Mouse (Mus musculus) G1E-ER4 (cell line): Measurements from ENCODE around the gene Slfn1. TPM values are rescaled to one million over a fixed set of nuclear protein-coding genes. Genes with fewer than 3 reads are reported as not detected.

Source experiments
- GATA1 ChIP-seq: IDR thresholded peaks from one replicate; pipeline ENCODE4 v1.8.0; 2012; ENCODE audit warnings: low read length, inconsistent platforms
- polyA plus RNA-seq: library from polyadenylated mRNA; stranded (reverse); fragments of >175 nt; gene quantifications from 2 replicates; pipeline ENCODE4 v1.2.3, GENCODE M21; 2012

The Slfn1 gene
- not detected in 2 replicates for polyA plus RNA-seq

DNA sequence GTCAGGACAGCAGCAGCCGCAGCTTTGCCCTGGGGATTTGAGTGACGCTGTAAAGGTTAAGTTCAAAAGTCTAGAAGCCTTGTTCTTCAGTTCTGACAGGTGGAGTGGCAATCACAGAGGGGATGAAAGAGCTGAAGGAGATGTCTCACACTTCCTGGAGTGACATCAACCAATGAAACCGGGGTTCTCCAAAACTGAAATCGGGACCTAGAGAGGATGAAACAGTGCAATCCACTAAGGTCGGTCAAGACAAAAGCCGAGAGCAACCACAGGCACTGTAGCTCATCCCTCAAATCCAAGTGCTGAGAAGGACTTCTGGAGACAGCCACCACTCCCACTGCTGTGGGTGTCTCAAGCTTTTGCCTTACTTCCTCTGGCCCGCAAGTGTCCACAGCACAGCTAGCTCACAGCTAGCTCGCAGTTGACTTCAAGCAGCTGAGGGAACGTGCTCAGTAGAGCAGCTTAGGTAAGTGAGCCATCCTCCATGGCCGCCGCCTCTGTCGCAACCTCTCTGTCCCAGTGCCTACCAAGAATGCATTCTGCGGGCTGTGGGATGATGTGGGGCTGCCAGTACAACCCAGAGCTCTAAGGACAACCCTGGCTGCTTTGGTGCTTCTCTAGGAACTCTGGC is at the start of gene Slfn1:
Slfn1 (plus strand) TSS at position 253 of the 631 bp plus-strand sequence.
- no peak for TF ChIP-seq GATA1

DNA sequence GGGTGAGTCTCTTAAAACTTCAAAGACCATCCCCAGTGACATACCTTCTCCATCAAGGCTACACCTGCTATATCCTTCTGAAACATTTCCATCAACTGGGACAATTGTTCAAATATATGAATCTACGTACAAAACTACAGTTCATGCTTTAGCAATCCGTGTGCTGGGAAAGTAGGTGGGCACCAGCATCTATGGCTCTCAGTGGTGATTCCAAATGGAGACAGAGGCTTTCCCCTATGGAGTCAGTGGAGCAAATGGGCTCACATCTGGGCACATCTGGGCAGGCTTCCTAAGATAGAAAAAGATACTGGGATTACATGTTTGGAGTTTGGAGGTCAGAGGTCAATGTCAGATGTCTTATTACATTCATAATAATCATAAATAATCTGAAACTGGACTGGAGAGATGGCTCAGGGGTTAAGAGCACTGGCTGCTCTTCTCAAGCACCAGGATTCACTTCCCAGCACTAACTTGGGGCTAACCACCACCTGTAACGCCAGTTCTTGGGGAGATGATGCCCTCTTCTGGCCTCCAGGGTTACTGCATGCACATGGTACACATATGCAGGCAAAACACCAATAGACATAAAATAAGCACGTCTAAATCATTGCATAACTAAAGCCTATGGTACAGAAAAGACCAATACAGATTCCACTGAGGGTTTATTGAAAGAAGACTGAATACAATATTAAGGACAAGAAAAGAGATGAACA is 48.5 kb upstream of the Slfn1 start:
- TF ChIP-seq GATA1 = no peak

DNA sequence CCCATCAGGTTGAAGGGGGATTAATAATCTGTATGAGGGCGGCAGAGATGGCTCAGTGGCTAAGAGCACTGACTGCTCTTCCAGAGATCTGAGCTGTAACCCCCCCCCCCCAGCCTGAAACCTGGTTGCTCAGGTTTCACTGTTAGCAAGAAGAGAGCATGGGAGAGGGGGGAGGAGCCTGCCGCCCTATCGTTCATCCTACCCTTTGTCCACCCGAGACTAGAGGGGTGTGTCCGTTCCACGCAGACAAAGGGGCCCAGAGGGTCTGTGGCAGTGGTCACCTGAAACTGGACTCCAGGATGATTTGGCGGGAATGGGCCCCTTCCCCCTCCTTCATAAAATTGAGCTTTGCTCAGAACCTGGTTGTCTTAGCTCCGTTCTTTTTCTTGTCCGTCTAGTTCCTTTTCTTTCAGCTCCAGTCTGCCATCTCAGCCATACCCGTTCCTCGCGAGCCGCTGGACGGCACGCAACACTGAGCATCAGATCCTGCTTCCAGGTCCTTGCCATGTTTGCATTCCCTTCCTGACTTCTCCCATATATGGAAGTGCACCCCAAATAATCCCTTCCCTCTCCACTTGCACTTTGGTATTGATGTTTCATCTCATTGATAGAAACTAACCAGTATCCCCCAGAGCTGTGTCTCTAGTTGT is 46.2 kb upstream of the Slfn1 start:
- TF ChIP-seq GATA1 = no peak

DNA sequence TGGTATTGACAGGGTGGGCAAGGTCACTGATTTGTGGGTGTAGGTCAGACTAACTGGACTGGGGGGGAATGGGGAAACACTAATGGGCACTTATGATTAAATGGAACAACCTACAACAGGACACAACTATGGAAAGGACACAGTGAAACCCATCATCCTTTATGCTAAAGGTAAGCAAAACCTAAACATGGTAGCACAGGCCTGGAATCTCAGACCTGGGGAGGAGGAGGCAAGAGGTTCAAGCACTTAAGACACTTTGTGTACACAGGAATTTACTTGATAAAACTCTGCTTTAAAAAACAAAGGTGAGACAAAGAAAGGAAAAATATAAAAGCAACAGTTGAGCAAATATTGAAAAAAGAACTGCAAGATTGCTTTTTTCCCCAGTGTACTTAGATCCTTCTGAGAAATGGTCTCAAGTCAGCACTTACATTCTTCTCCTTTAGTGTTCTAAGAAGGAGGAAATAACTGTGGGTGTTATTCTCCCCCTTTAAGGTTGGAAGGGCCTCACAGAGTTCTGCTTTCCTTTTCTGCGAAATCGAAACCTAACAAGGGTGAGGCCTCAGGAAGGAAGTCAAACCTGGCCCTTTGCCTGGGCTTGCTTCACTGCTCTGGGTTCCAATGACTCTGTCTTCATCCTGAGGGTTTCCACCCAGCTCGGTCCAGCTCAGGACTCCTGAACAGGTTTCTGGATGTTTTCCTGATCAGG is 38.8 kb upstream of the Slfn1 start:
- TF ChIP-seq GATA1 = no peak

- no peak for TF ChIP-seq GATA1
Measured at GRCm38 (mm10) chr11:83078423-83079140, 38.1 kb upstream of the Slfn1 start.

DNA sequence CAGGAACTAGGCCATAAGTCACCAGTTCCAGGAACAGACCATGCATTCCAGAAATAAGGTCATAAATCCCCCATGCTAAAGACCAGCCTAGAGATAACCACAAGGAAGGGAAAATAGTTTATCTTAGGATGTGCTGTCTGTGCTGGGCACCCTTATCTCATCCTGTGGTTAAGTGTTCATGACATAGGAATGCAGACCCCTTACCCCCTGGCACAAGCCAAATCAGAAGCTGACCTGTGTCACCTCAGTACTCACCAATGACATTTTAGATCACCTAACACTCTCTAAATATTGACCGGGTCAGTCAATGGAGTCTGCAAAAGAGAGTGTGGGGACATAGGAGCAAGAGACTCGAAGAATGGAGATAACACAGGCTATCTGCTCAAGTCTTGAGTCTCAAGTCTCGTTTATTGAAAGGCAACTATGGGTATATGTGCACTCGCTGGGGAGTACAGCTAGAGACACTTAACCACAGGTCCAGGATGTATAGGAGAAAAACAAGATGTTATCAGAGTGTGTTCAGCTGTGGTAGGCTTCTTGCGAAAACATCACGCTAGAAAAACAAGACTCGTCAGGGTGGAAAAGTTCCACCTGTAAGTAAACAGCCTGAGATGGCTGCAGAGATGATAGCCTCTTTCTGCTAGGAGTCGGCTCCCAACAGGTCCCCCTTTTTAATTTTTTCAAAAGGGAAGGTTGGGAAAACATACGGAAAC is 37.0 kb upstream of the Slfn1 start:
- peak; percentile 98 for TF ChIP-seq GATA1

- no peak for TF ChIP-seq GATA1
Measured at GRCm38 (mm10) chr11:83082741-83083473, 33.7 kb upstream of the Slfn1 start.

DNA sequence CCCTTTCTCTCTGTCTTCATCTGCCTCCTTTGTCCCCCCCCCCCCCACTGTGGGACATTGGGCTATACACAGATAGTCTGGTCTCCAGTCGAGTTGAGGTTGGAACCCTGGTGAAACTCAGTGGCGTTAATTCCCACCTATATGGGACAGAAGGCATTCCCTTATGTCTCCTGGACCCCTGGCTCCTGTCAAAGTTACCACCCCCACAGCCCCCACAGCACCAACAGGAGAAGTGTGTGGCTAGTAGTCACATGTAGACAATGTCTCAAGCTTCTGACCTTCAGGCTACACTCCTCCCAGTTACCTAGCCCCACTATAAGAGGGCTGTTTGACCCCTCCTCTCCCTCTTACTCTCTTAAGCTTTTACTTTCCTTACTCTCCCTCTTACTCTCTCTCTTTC is 32.5 kb upstream of the Slfn1 start:
- TF ChIP-seq GATA1 = no peak

DNA sequence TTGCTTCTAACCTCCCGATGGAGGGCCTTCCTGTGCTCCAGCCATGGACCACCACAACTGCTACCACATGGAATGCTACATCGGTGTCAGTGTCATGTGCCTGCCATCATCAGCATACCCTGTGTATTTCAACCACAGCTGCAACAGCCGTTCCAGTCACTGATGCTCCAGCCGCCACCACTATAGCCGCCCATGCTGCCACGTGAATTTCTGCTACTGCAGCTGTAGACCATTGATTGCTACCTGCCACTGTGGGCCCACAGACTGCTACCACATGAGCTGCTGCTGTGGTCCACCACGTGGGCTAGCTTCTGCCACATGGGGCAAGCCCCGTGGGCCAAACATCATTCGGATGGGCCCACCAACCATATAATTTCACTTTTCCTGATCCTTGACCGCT is 31.9 kb upstream of the Slfn1 start:
- TF ChIP-seq GATA1 = no peak

- TF ChIP-seq GATA1 = no peak
Measured at GRCm38 (mm10) chr11:83115138-83115537, 1.5 kb upstream of the Slfn1 start.

DNA sequence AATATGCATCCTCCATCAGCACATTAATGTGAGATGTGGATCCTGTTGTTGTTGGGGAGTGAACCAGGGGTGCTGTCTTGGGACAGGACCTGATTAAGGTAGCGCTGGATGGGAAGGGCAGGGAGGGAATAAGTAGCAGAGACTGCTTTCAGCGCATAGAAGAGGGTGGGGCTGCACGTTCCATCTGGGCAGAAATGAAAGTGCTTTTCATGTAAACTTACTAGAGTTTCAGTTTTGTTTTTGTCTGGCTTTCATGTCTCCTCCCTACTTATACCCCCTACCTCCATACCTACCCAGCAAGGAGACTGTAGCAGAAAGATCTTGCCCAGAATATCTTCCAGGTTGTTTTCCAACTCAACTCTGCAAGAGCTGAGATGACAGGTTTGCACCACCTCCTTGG is 1.4 kb downstream of the Slfn1 start:
- no peak for TF ChIP-seq GATA1

DNA sequence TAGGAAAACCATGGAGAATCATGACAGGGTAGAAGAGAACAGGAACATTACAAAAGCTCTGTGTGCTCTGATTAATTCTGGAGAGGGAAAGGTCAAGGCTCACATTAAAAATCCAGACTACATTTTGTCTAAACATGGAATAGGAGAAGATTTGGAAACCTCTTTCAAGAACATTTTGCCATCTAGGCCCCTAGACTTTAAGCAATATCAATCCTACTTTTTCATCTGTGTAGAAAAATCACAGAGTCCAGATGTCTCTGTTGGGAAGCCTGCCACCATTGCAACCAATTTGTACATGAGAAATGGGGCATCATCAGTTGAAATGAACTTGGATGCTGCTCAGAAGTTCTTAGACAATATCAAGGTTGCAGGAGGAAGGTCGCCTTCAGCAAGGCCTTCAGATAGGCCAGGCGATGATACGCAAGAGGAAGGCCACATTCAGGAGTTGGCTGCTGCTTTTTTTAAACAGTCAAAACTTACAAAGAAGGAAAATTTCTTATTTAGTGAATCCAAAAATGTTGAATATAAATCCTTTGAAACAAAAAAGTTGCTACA is 4.6 kb downstream of the Slfn1 start:
- TF ChIP-seq GATA1 = no peak

DNA sequence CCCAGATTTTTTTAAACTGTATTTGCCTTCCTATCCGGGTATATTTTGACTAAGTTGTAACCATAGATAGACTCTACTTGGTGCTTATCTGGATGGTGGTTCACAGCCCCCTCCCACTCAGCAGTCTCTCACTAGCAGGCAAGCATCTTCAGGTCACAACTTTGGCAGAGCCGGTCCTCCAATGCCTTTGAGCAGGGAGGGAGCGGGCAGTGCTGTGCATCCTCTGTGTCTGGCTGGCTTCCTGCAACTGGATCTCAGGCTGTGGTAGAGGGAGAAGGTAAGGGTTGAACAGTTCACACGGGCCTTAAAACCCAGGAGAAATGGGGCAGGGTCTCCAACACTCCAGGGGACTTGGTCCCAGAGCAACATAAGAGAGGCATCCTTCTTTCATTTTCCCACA is 6.5 kb downstream of the Slfn1 start:
- no peak for TF ChIP-seq GATA1

DNA sequence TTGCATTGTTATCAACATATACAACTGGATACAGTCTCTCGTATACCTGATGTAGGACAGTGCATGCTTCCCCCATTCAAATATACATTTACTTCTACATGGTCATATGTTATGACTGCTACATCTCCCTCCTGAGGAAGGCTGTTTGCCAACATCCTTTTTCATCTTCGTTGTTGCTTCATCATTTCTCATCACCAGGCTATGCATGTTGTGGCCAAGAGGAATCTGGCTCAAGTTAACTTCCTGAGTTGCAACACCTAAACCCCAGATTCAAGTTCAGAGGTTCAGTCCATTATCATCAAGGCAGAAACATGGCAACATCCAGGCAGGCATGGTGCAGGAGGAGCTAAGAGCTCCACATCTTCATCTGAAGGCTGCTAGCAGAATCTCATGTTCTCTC is 8.3 kb downstream of the Slfn1 start:
- TF ChIP-seq GATA1 = no peak

Other genes with a start within 250 kb of the Slfn1 start
- gene Rffl, start 245.6 kb upstream of the Slfn1 start, polyA plus RNA-seq = 21.3 and 59.6 TPM in 2 replicates
- 10.4 and 13.9 TPM in 2 replicates for gene Rad51d, start 226.2 kb upstream of the Slfn1 start, polyA plus RNA-seq
- gene Fndc8, start 224.7 kb upstream of the Slfn1 start, polyA plus RNA-seq = not detected in 2 replicates
- gene Nle1, start 208.4 kb upstream of the Slfn1 start, polyA plus RNA-seq = 117 and 127 TPM in 2 replicates
- gene Unc45b, start 206.3 kb upstream of the Slfn1 start, polyA plus RNA-seq = 0.01 and 0.04 TPM in 2 replicates
- 0.01 TPM in 1 of 2 replicates, not detected in the other for gene Slfn5, start 165.5 kb upstream of the Slfn1 start, polyA plus RNA-seq
- 0.01 TPM in 1 of 2 replicates, not detected in the other for gene Slfn9, start 125.0 kb upstream of the Slfn1 start, polyA plus RNA-seq
- 0.06 TPM in 1 of 2 replicates, not detected in the other for gene Slfn8, start 96.0 kb upstream of the Slfn1 start, polyA plus RNA-seq
- gene Slfn2, start 51.7 kb upstream of the Slfn1 start, polyA plus RNA-seq = 0.37 and 0.83 TPM in 2 replicates
- gene Slfn4, start 58.3 kb downstream of the Slfn1 start, polyA plus RNA-seq = not detected in 2 replicates
- not detected in 2 replicates for gene Slfn3, start 74.5 kb downstream of the Slfn1 start, polyA plus RNA-seq
- gene Slfn14, start 169.9 kb downstream of the Slfn1 start, polyA plus RNA-seq = 0.02 TPM in 2 replicates
- 14.0 and 19.2 TPM in 2 replicates for gene Ap2b1, start 182.2 kb downstream of the Slfn1 start, polyA plus RNA-seq
- 3.4 and 5.4 TPM in 2 replicates for gene Pex12, start 185.7 kb downstream of the Slfn1 start, polyA plus RNA-seq